ENCODE assay signal across 8 mouse cellular contexts in the genomic region with DNA sequence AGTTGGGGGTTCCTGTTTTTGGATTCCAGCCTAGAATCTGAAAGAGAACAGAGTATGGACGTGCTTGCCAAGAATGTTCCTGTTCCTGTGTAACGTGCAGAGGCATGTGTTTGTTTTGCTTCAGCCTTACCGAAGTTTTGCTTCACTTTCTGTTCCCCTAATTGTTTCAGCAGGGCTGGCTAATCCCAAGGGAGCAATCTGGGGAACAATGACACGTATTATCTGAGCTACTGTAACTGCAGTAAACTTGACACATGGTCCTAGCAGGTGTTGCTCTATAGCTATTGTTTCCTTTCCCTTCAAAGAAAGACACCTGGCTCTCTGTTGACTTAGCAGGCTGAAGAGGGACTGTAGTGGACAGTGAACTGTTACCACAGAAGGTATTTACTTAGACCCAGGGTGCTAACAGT. TPM values are rescaled to one million over a fixed set of nuclear protein-coding genes. Genes with fewer than 3 reads are reported as not detected.
DNase-seq lines count a peak whose midpoint lies in the region; ATAC-seq and TF ChIP-seq lines count a peak whose summit lies in the region.

No protein-coding gene starts in this region.

- no peaks in the 10 kb centered on the region for H3K36me3 ChIP-seq in lung, embryonic 16.5 days (ENCODE audit: control insufficient read depth, insufficient read depth, low read length)
- H3K36me3 ChIP-seq in kidney, adult 2 months (ENCODE audit: control insufficient read depth, insufficient read depth, low read length), result no peaks in the 10 kb centered on the region; the same call in 1 of the 2 replicates
- H3K36me3 ChIP-seq in splenic B cell, adult 2 months (ENCODE audit: control insufficient read depth, insufficient read depth, low read length, poor library complexity, severe bottlenecking), result no peaks in the 10 kb centered on the region

- WGBS in lung, embryonic 16.5 days, result 6% methylated on average over 4 of the region's 4 CpGs
- 4% methylated on average over 4 of the region's 4 CpGs for WGBS in kidney, adult 2 months

- no peak overlapping the region for H3K9ac ChIP-seq in lung, embryonic 16.5 days (ENCODE audit: low read length)

- no peak overlapping the region for H3K4me3 ChIP-seq in lung, embryonic 16.5 days (ENCODE audit: low read length)
- no peak overlapping the region for H3K4me3 ChIP-seq in kidney, adult 2 months (ENCODE audit: insufficient read depth, low read depth, low read length)

- H3K27ac ChIP-seq in lung, embryonic 16.5 days (ENCODE audit: low read length), result peak overlapping the region; percentile 77
- H3K27ac ChIP-seq in kidney, adult 2 months (ENCODE audit: insufficient read depth, low read depth, low read length), result peak overlapping the region; percentile 32

- H3K4me1 ChIP-seq in lung, embryonic 16.5 days (replicated peaks; ENCODE audit: control insufficient read depth, insufficient read depth, low read length), result peaks cover 10% of the 10 kb centered on the region
- H3K4me1 ChIP-seq in kidney, adult 2 months (ENCODE audit: control insufficient read depth, insufficient read depth, low read length), result peaks cover 11% of the 10 kb centered on the region

- intact Hi-C loops in left cerebral cortex, postnatal 4 days (cut with DNase I), result no loop called here

- TF ChIP-seq POLR2A in kidney, adult 2 months (IDR thresholded peaks at IDR 0.05; ENCODE audit: low read depth, low read length), result no peak

- ATAC-seq in lung, embryonic 16.5 days (ENCODE audit: low read depth), result peak; percentile 81

- peak; percentile 12 to 61 for DNase-seq in adrenal gland, adult (ENCODE audit: inconsistent age in 2 of 2, low spot score in 1 of 2)
- no peak for DNase-seq in adrenal gland, adult 2 months
- DNase-seq in lung, postnatal 14 days, result no peak
- peak; percentile 69 for DNase-seq in kidney, adult 2 months
- DNase-seq in splenic B cell, adult 2 months (ENCODE audit: low read depth, low spot score), result peak; percentile 75
- no peak for DNase-seq in right cerebral cortex, adult 18-20 months
- no peak for DNase-seq in left cerebral cortex, postnatal 4 days

- peak overlapping the region; percentile 35 for H3K4me2 ChIP-seq in lung, embryonic 16.5 days (ENCODE audit: low read depth, low read length)

- no peak for TF ChIP-seq CTCF in kidney, adult 2 months (conservative IDR thresholded peaks at IDR 0.05; ENCODE audit: insufficient read depth, insufficient read length, low read depth, low read length)

- no peaks in the 10 kb centered on the region for H3K27me3 ChIP-seq in lung, embryonic 16.5 days (ENCODE audit: control insufficient read depth, insufficient read depth, low read depth, low read length)
- no peaks in the 10 kb centered on the region for H3K27me3 ChIP-seq in kidney, adult 2 months (replicated peaks; ENCODE audit: control insufficient read depth, insufficient read depth, low read length)
- no peaks in the 10 kb centered on the region for H3K27me3 ChIP-seq in splenic B cell, adult 2 months (ENCODE audit: control insufficient read depth, insufficient read depth, low read length, poor library complexity, severe bottlenecking)

- no peaks in the 10 kb centered on the region for H3K9me3 ChIP-seq in lung, embryonic 16.5 days (ENCODE audit: control insufficient read depth, low read length)

RNA-seq across cellular contexts. Expression of a gene that starts 25.3 kb away (rescaled TPM):
- 10 to 100 TPM; 42.2 to 73.3 TPM for total RNA-seq in adrenal gland, adult 2 months (2021)
- polyA plus RNA-seq in adrenal gland, adult 2 months (2012; rRNA removed), result 6.7 and 7.9 TPM in 2 replicates
- 27.3 and 33.3 TPM in 2 replicates for polyA plus RNA-seq in lung, embryonic 16.5 days (2015; fragmentation: Nextera tagmentation; extraction: Ambion mirVana)
- 21.3 and 22.5 TPM in 2 replicates for polyA plus RNA-seq in kidney, adult 2 months (2012; rRNA removed)
- 10 to 100 TPM in 1 of 2 experiments, 1 to 10 TPM in 1; 10.0 to 12.5 TPM for total RNA-seq in left cerebral cortex, postnatal 4 days (2021)

Comparison
In these comparisons a context has a peak if more than half of its experiments do, and no peak if none do; other contexts are left out.
1. DNase-seq: peak in adrenal gland, adult (2 of 2), kidney, adult 2 months (single experiment) and splenic B cell, adult 2 months (single experiment); none in adrenal gland, adult 2 months (single experiment), lung, postnatal 14 days (single experiment), right cerebral cortex, adult 18-20 months (single experiment) and left cerebral cortex, postnatal 4 days (single experiment).